Mouse (Mus musculus): Measurements from ENCODE around the gene Blm. TPM values are rescaled to one million over a fixed set of nuclear protein-coding genes. Genes with fewer than 3 reads are reported as not detected.

Gene Blm
- polyA plus RNA-seq, 1 experiment from 2014 or later: 47.2 TPM

- Histone ChIP-seq H3K27me3 (replicated peaks) (no peaks in the 10 kb centered on the region; the same call in 1 of the 2 replicates), H3K4me1 (peaks cover 72% of the 10 kb centered on the region), H3K9ac (peak overlapping the region; percentile 55), H3K4me2 (peak overlapping the region; percentile 52), H3K27ac (peak overlapping the region; percentile 85), H3K36me3 (no peaks in the 10 kb centered on the region), H3K9me3 (replicated peaks) (no peaks in the 10 kb centered on the region), H3K4me3 (no peak overlapping the region)
- peak; percentile 22; the same call in 1 of the 2 replicates for ATAC-seq
- WGBS (ENCODE audit: insufficient replicate concordance): 23% methylated on average over 17 of the region's 17 CpGs
Observed at GRCm38 (mm10) chr7:80444401-80445249, 90.3 kb downstream of the Blm start.

- WGBS (ENCODE audit: insufficient replicate concordance): 77% methylated on average over 3 of the region's 3 CpGs
- no peak overlapping the region; the same call in 1 of the 2 replicates for H3K27ac ChIP-seq
- H3K4me1 ChIP-seq: peaks cover 68% of the 10 kb centered on the region
Observed at GRCm38 (mm10) chr7:80443124-80443523, 91.8 kb downstream of the Blm start.

GRCm38 (mm10) chr7:80441986-80442904 is 92.7 kb downstream of the Blm start:
- WGBS (ENCODE audit: insufficient replicate concordance): 67% methylated on average over 11 of the region's 11 CpGs
- no peak overlapping the region for H3K27ac ChIP-seq
- H3K4me1 ChIP-seq: peaks cover 63% of the 10 kb centered on the region
- H3K4me3 ChIP-seq: no peak overlapping the region
- no peak for ATAC-seq
- no peaks in the 10 kb centered on the region for H3K9me3 ChIP-seq (replicated peaks)
- H3K4me2 ChIP-seq: no peak overlapping the region
- no peaks in the 10 kb centered on the region for H3K36me3 ChIP-seq
- H3K27me3 ChIP-seq (replicated peaks): no peaks in the 10 kb centered on the region; the same call in 1 of the 2 replicates
- no peak overlapping the region for H3K9ac ChIP-seq

More at GRCm38 (mm10) chr7:80443124-80443523, 91.8 kb downstream of the Blm start:
- no peak overlapping the region for H3K4me2 ChIP-seq
- H3K9ac ChIP-seq: no peak overlapping the region
- no peak overlapping the region for H3K4me3 ChIP-seq
- no peak for ATAC-seq
- no peaks in the 10 kb centered on the region for H3K36me3 ChIP-seq
- no peaks in the 10 kb centered on the region for H3K9me3 ChIP-seq (replicated peaks)
- H3K27me3 ChIP-seq (replicated peaks): no peaks in the 10 kb centered on the region; the same call in 1 of the 2 replicates

- Histone ChIP-seq H3K9ac (no peak overlapping the region), H3K27ac (no peak overlapping the region), H3K36me3 (no peaks in the 10 kb centered on the region), H3K9me3 (replicated peaks) (no peaks in the 10 kb centered on the region), H3K4me3 (no peak overlapping the region), H3K4me2 (no peak overlapping the region), H3K4me1 (peaks cover 51% of the 10 kb centered on the region), H3K27me3 (replicated peaks) (no peaks in the 10 kb centered on the region; the same call in 1 of the 2 replicates)
- no peak for ATAC-seq
- WGBS (ENCODE audit: insufficient replicate concordance): 42% methylated on average over 4 of the region's 4 CpGs
Observed at GRCm38 (mm10) chr7:80440685-80441084, 94.2 kb downstream of the Blm start.

GRCm38 (mm10) chr7:80439789-80440488 is 95.0 kb downstream of the Blm start:
- no peak overlapping the region for H3K4me2 ChIP-seq
- 73% methylated on average over 10 of the region's 10 CpGs for WGBS (ENCODE audit: insufficient replicate concordance)
- H3K36me3 ChIP-seq: no peaks in the 10 kb centered on the region
- H3K4me1 ChIP-seq: peaks cover 51% of the 10 kb centered on the region
- H3K9me3 ChIP-seq (replicated peaks): no peaks in the 10 kb centered on the region
- H3K9ac ChIP-seq: no peak overlapping the region
- H3K27ac ChIP-seq: no peak overlapping the region
- H3K27me3 ChIP-seq (replicated peaks): no peaks in the 10 kb centered on the region; the same call in 1 of the 2 replicates
- ATAC-seq: no peak
- H3K4me3 ChIP-seq: no peak overlapping the region

GRCm38 (mm10) chr7:80439032-80439760 is 95.7 kb downstream of the Blm start:
- Histone ChIP-seq H3K4me3 (no peak overlapping the region), H3K27me3 (replicated peaks) (no peaks in the 10 kb centered on the region; the same call in 1 of the 2 replicates), H3K9ac (no peak overlapping the region), H3K36me3 (no peaks in the 10 kb centered on the region), H3K4me2 (no peak overlapping the region), H3K4me1 (peaks cover 46% of the 10 kb centered on the region), H3K27ac (no peak overlapping the region), H3K9me3 (replicated peaks) (no peaks in the 10 kb centered on the region)
- ATAC-seq: no peak
- 35% methylated on average over 15 of the region's 15 CpGs for WGBS (ENCODE audit: insufficient replicate concordance)

- ATAC-seq: no peak
- Histone ChIP-seq H3K4me2 (no peak overlapping the region), H3K9me3 (replicated peaks) (no peaks in the 10 kb centered on the region), H3K36me3 (no peaks in the 10 kb centered on the region), H3K27me3 (replicated peaks) (no peaks in the 10 kb centered on the region; the same call in 1 of the 2 replicates), H3K4me3 (no peak overlapping the region), H3K4me1 (peaks cover 24% of the 10 kb centered on the region), H3K27ac (no peak overlapping the region), H3K9ac (no peak overlapping the region)
- WGBS (ENCODE audit: insufficient replicate concordance): 68% methylated on average over 7 of the region's 7 CpGs
Observed at GRCm38 (mm10) chr7:80436571-80436970, 98.3 kb downstream of the Blm start.

- 52% methylated on average over 3 of the region's 3 CpGs for WGBS (ENCODE audit: insufficient replicate concordance)
- ATAC-seq: no peak
- Histone ChIP-seq H3K9ac (no peak overlapping the region), H3K36me3 (no peaks in the 10 kb centered on the region), H3K4me3 (no peak overlapping the region), H3K4me1 (peaks cover 24% of the 10 kb centered on the region), H3K9me3 (replicated peaks) (no peaks in the 10 kb centered on the region), H3K4me2 (no peak overlapping the region), H3K27ac (no peak overlapping the region), H3K27me3 (replicated peaks) (no peaks in the 10 kb centered on the region; the same call in 1 of the 2 replicates)
Observed at GRCm38 (mm10) chr7:80435594-80435993, 99.3 kb downstream of the Blm start.

- ATAC-seq: no peak
- Histone ChIP-seq H3K9me3 (replicated peaks) (no peaks in the 10 kb centered on the region), H3K27ac (no peak overlapping the region), H3K27me3 (replicated peaks) (no peaks in the 10 kb centered on the region), H3K36me3 (no peaks in the 10 kb centered on the region), H3K4me1 (no peaks in the 10 kb centered on the region), H3K9ac (no peak overlapping the region), H3K4me2 (no peak overlapping the region), H3K4me3 (no peak overlapping the region)
- 77% methylated on average over 12 of the region's 12 CpGs for WGBS (ENCODE audit: insufficient replicate concordance)
Observed at GRCm38 (mm10) chr7:80429661-80430060, 105.3 kb downstream of the Blm start.

GRCm38 (mm10) chr7:80427730-80428129 is 107.2 kb downstream of the Blm start:
- H3K4me3 ChIP-seq: no peak overlapping the region
- H3K9ac ChIP-seq: no peak overlapping the region
- WGBS (ENCODE audit: insufficient replicate concordance): 43% methylated on average over 5 of the region's 5 CpGs
- no peaks in the 10 kb centered on the region for H3K36me3 ChIP-seq
- peaks cover 3% of the 10 kb centered on the region; the same call in 1 of the 2 replicates for H3K27me3 ChIP-seq (replicated peaks)
- no peak overlapping the region for H3K27ac ChIP-seq
- no peak overlapping the region for H3K4me2 ChIP-seq
- ATAC-seq: no peak
- peaks cover 8% of the 10 kb centered on the region for H3K4me1 ChIP-seq
- H3K9me3 ChIP-seq (replicated peaks): no peaks in the 10 kb centered on the region

GRCm38 (mm10) chr7:80426363-80426762 is 108.6 kb downstream of the Blm start:
- H3K4me2 ChIP-seq: no peak overlapping the region
- no peak overlapping the region for H3K9ac ChIP-seq
- no peak for ATAC-seq
- H3K36me3 ChIP-seq: no peaks in the 10 kb centered on the region
- peaks cover 3% of the 10 kb centered on the region; the same call in 1 of the 2 replicates for H3K27me3 ChIP-seq (replicated peaks)
- H3K4me3 ChIP-seq: no peak overlapping the region
- no peak overlapping the region for H3K27ac ChIP-seq
- WGBS (ENCODE audit: insufficient replicate concordance): 35% methylated on average over 7 of the region's 7 CpGs
- no peaks in the 10 kb centered on the region for H3K9me3 ChIP-seq (replicated peaks)
- H3K4me1 ChIP-seq: peaks cover 11% of the 10 kb centered on the region

Data from liver, embryonic 12.5 days (tissue).